Mouse (Mus musculus): ENCODE measurements around the gene Clic4. TPM values are rescaled to one million over a fixed set of nuclear protein-coding genes. Genes with fewer than 3 reads are reported as not detected.
"Not testable (repeated sequence)": the region's sequence is repeated elsewhere in the genome, so short reads cannot be mapped to it uniquely, and the experiment has no call there.

The Clic4 gene
- polyA plus RNA-seq, 2 experiments: 68.0 to 88.2 TPM

GRCm38 (mm10) chr4:135189452-135190008, 83.1 kb downstream of the Clic4 start:
- H3K4me2 ChIP-seq (replicated peaks; ENCODE audit: low read depth, low read length, severe bottlenecking): no peak overlapping the region
- H3K4me3 ChIP-seq (replicated peaks; ENCODE audit: low read length): no peak overlapping the region
- no peak for ATAC-seq (ENCODE audit: low FRiP score, low read depth)
- no peak overlapping the region for H3K27ac ChIP-seq (replicated peaks; ENCODE audit: low read depth, low read length)
- no peaks in the 10 kb centered on the region for H3K4me1 ChIP-seq (ENCODE audit: control insufficient read depth, insufficient read depth, low read length)
- WGBS: 76% methylated on average over 12 of the region's 12 CpGs
- H3K27me3 ChIP-seq (ENCODE audit: control insufficient read depth, insufficient read depth, low read length): no peaks in the 10 kb centered on the region
- no peaks in the 10 kb centered on the region for H3K9me3 ChIP-seq (ENCODE audit: control insufficient read depth, low read length)
- no peak for TF ChIP-seq POLR2A (IDR thresholded peaks at IDR 0.05; ENCODE audit: borderline replicate concordance, extremely low read depth, insufficient read depth, insufficient read length)
- DNase-seq (ENCODE audit: low spot score): no peak
- H3K36me3 ChIP-seq (ENCODE audit: control insufficient read depth, insufficient read depth, low read length): no peaks in the 10 kb centered on the region
- H3K9ac ChIP-seq (ENCODE audit: low read depth, low read length, severe bottlenecking): no peak overlapping the region

DNA sequence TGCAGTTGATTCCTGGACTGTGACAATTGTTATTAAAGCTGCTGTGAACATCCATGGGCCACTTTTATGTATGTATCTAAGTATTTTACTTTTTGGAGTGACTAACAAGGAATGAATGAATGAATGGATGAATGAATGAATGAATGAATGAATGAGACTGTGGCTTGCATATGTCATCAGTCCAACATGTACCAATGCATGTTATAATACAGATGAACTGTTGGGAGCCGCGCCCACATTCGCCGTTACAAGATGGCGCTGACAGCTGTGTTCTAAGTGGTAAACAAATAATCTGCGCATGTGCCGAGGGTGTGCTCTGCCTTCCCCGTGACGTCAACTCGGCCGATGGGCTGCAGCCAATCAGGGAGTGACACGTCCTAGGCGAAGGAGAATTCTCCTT, 88.3 kb downstream of the Clic4 start:
- not testable (repeated sequence) for H3K9ac ChIP-seq (ENCODE audit: low read depth, low read length, severe bottlenecking); H3K9me3 ChIP-seq (ENCODE audit: control insufficient read depth, low read length); H3K27me3 ChIP-seq (ENCODE audit: control insufficient read depth, insufficient read depth, low read length); H3K4me2 ChIP-seq (replicated peaks; ENCODE audit: low read depth, low read length, severe bottlenecking); ATAC-seq (ENCODE audit: low FRiP score, low read depth); H3K27ac ChIP-seq (replicated peaks; ENCODE audit: low read depth, low read length); H3K4me3 ChIP-seq (replicated peaks; ENCODE audit: low read length); H3K36me3 ChIP-seq (ENCODE audit: control insufficient read depth, insufficient read depth, low read length); DNase-seq (ENCODE audit: low spot score)
- WGBS: 98% methylated on average over 5 of the region's 13 CpGs
- peaks cover 12% of the 10 kb centered on the region for H3K4me1 ChIP-seq (ENCODE audit: control insufficient read depth, insufficient read depth, low read length)

GRCm38 (mm10) chr4:135181819-135182218, 90.8 kb downstream of the Clic4 start:
- Histone ChIP-seq H3K27ac (replicated peaks; ENCODE audit: low read depth, low read length) (no peak overlapping the region), H3K4me3 (replicated peaks; ENCODE audit: low read length) (no peak overlapping the region), H3K4me1 (ENCODE audit: control insufficient read depth, insufficient read depth, low read length) (peaks cover 18% of the 10 kb centered on the region), H3K4me2 (replicated peaks; ENCODE audit: low read depth, low read length, severe bottlenecking) (no peak overlapping the region), H3K9me3 (ENCODE audit: control insufficient read depth, low read length) (no peaks in the 10 kb centered on the region), H3K9ac (ENCODE audit: low read depth, low read length, severe bottlenecking) (no peak overlapping the region), H3K27me3 (ENCODE audit: control insufficient read depth, insufficient read depth, low read length) (0 out of 2 replicates have a peak, but pooled peaks cover 3% of the 10 kb centered on the region), H3K36me3 (ENCODE audit: control insufficient read depth, insufficient read depth, low read length) (no peaks in the 10 kb centered on the region)
- no peak for TF ChIP-seq POLR2A (IDR thresholded peaks at IDR 0.05; ENCODE audit: borderline replicate concordance, extremely low read depth, insufficient read depth, insufficient read length)
- WGBS: 87% methylated on average over 4 of the region's 4 CpGs
- DNase-seq (ENCODE audit: low spot score) (no peak), ATAC-seq (ENCODE audit: low FRiP score, low read depth) (no peak)

- Histone ChIP-seq H3K9me3 (ENCODE audit: control insufficient read depth, low read length) (no peaks in the 10 kb centered on the region), H3K4me2 (replicated peaks; ENCODE audit: low read depth, low read length, severe bottlenecking) (no peak overlapping the region; the same call in 1 of the 2 replicates), H3K4me3 (replicated peaks; ENCODE audit: low read length) (no peak overlapping the region), H3K36me3 (ENCODE audit: control insufficient read depth, insufficient read depth, low read length) (no peaks in the 10 kb centered on the region), H3K9ac (ENCODE audit: low read depth, low read length, severe bottlenecking) (no peak overlapping the region), H3K27ac (replicated peaks; ENCODE audit: low read depth, low read length) (no peak overlapping the region), H3K27me3 (ENCODE audit: control insufficient read depth, insufficient read depth, low read length) (peaks cover 21% of the 10 kb centered on the region), H3K4me1 (ENCODE audit: control insufficient read depth, insufficient read depth, low read length) (peaks cover 27% of the 10 kb centered on the region)
- WGBS: 21% methylated on average over 5 of the region's 5 CpGs
- no peak for TF ChIP-seq POLR2A (IDR thresholded peaks at IDR 0.05; ENCODE audit: borderline replicate concordance, extremely low read depth, insufficient read depth, insufficient read length)
- ATAC-seq (ENCODE audit: low FRiP score, low read depth): no peak
- DNase-seq (ENCODE audit: low spot score): no peak
Measured at GRCm38 (mm10) chr4:135179077-135179481, 93.5 kb downstream of the Clic4 start.

- ATAC-seq (ENCODE audit: low FRiP score, low read depth): no peak
- H3K27ac ChIP-seq (replicated peaks; ENCODE audit: low read depth, low read length): no peak overlapping the region
- H3K4me3 ChIP-seq (replicated peaks; ENCODE audit: low read length): no peak overlapping the region
- peaks cover 34% of the 10 kb centered on the region for H3K4me1 ChIP-seq (ENCODE audit: control insufficient read depth, insufficient read depth, low read length)
- no peak overlapping the region for H3K9ac ChIP-seq (ENCODE audit: low read depth, low read length, severe bottlenecking)
- H3K4me2 ChIP-seq (replicated peaks; ENCODE audit: low read depth, low read length, severe bottlenecking): no peak overlapping the region
- no peak for TF ChIP-seq POLR2A (IDR thresholded peaks at IDR 0.05; ENCODE audit: borderline replicate concordance, extremely low read depth, insufficient read depth, insufficient read length)
- no peak for DNase-seq (ENCODE audit: low spot score)
- H3K9me3 ChIP-seq (ENCODE audit: control insufficient read depth, low read length): no peaks in the 10 kb centered on the region
- H3K27me3 ChIP-seq (ENCODE audit: control insufficient read depth, insufficient read depth, low read length): peaks cover 30% of the 10 kb centered on the region
- 0 out of 2 replicates have a peak, but pooled peaks cover 4% of the 10 kb centered on the region for H3K36me3 ChIP-seq (ENCODE audit: control insufficient read depth, insufficient read depth, low read length)
Measured at GRCm38 (mm10) chr4:135177568-135177967, 95.0 kb downstream of the Clic4 start.

Measured in limb, embryonic 14.5 days (tissue).